Mouse (Mus musculus) bone marrow, adult 2 months (tissue): ENCODE measurements at regions not wholly inside any gene's neighbourhood (a gene's known extent, or its start where the extent isn't known, plus 50 kb on each side); places are given as distances from the start of the nearest gene placed in this dataset.

ENCODE experiments used
- CTCF ChIP-seq: fragments of 200-500 bp; IDR thresholded peaks from 2 replicates; pipeline ENCODE4 v1.5.1; 2011; ENCODE audit warnings: low read length, control low read depth; ENCODE audit not compliant: control insufficient read depth, insufficient read depth
- POLR2A ChIP-seq: fragments of 200-500 bp; IDR thresholded peaks from 2 replicates; pipeline ENCODE4 v1.6.1; 2011; ENCODE audit warnings: low read depth, mild to moderate bottlenecking, control low read depth, low read length, borderline replicate concordance; ENCODE audit not compliant: control insufficient read depth

DNA sequence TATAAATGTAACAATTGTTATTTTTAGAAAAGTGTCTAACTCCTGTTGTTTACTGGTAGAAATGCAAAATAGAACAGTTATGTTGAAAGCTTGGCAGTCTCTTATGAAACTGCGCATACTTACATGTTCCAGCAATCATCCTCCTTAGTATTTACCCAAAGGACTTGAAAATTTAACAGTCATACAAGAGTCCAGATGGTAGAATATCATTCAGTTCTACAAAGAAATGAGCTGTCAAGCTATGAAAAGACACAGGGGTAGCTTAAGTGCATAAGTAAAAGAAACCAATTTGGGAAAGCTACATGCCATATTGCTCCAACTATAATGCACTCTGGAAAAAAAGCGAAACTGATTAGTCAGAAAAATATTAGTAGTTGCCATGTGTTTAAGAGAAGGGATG is 196.7 kb downstream of the Ndufa4 start:
- TF ChIP-seq POLR2A (no peak), CTCF (no peak)
